Mouse (Mus musculus): ENCODE measurements around the gene Adgrl2. TPM values are rescaled to one million over a fixed set of nuclear protein-coding genes. Genes with fewer than 3 reads are reported as not detected.

The Adgrl2 gene
- total RNA-seq, 2 experiments from 2014 or later, result 59.6 to 60.6 TPM

DNA sequence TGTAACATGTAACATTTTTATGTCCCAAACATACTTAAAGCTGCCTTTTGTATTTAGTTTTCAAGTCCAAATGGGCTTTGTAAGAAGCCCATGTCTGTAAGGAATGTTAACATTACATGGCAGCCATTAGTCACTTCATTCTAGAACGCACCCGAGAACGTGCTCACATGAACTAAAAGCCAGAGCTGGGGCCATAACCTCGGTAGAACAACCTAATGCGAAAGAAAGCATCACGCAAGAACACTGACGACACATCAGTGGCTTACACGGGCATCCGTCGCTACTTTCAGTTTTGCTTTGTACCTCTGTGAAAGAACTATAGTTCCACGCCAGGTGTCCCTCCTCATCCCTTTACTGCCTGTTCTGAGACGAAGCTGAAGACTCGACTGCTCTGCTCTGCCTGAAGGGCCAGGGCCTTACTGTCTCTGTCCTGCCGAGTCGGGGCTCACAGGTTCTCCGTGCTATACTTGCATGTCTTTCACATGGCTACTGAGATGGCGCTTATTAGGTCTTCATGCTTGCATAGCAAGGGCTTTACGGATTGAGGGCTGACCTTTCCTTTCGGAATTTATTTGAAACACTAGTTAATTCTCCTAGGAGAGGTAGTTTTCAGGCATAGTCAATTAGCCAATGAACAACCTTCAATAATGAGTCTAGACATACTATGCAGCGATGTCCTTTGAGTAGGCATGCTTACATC lies 157.1 kb downstream of the Adgrl2 start:
- DNase-seq (ENCODE audit: low spot score in 2 of 2), result no peak

DNA sequence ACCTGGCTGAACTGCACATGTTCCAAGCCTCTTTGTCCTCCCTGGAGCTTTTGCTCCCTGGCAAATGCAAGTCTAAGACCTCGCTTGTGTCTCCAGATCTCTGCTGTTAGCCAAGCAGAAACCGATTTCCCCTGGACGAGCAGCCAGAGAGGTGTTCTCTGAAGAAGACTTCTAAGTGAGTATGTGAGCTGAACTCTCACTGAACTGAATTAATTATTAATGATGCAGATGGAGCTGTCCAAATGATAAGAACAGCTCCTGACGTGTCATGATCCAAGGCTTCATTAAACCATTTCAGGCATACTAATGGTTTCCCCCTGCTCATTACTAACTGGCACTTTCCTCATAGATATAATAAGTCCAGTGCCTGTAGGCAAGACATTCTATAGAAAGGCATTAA lies 158.4 kb downstream of the Adgrl2 start:
- no peak for DNase-seq (ENCODE audit: low spot score in 2 of 2)

DNA sequence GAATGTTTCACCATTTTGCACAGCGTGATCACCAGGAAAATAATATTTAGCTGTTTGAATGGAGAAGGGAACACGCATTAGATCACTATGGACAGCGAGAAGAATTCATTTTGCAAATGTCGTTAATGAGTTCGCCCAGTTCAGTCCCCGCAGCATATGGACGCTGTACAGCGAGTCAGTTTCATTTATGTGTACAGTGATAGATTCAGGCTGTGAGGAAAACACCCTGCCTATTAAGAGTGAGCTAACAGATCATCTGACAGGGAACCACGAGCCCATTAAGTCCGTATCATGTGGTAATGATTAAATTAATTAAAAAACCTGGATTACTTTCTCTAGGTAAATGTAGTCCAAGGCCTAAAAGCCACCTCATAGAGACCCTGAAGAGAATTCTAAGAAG lies 161.8 kb downstream of the Adgrl2 start:
- no peak for DNase-seq (ENCODE audit: low spot score in 2 of 2)

DNA sequence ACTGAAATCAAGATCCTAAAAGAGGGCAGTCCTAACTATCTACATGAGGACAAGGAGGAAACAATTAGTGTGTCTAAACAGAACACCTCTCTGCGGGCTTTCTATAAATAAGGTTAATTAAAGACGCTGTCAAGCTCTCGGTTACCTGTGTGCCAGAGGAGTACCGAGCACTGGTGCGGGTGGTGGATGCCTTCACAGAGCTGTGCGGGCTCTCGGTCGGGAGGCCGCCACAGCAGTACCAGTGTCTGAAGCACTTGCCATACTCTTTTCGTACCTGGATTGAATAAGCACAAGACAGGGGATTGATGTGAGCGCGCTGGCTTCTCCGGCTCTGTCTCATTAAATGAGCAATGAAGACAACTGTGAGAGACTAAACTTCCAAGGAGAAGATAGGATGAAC lies 166.8 kb downstream of the Adgrl2 start:
- no peak for DNase-seq (ENCODE audit: low spot score in 2 of 2)

DNA sequence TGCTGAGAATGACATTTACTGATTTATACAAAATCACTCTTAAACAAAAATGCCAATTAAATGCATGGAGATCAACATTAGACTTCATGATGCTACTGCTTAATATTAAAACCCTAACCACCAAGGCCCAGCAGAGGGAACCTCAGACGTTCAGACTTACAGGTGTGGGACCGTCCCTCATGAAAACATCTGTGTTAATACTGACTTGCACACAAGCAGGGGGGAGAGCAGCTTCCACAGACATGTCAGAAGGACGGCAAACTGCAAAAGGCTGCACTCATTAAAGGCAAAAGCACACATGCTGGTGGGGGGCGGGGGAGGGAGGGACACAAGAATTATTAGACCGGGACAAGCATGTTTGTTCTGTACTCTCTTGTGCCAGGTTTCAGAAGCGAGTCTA lies 168.7 kb downstream of the Adgrl2 start:
- DNase-seq (ENCODE audit: low spot score in 2 of 2), result no peak

DNA sequence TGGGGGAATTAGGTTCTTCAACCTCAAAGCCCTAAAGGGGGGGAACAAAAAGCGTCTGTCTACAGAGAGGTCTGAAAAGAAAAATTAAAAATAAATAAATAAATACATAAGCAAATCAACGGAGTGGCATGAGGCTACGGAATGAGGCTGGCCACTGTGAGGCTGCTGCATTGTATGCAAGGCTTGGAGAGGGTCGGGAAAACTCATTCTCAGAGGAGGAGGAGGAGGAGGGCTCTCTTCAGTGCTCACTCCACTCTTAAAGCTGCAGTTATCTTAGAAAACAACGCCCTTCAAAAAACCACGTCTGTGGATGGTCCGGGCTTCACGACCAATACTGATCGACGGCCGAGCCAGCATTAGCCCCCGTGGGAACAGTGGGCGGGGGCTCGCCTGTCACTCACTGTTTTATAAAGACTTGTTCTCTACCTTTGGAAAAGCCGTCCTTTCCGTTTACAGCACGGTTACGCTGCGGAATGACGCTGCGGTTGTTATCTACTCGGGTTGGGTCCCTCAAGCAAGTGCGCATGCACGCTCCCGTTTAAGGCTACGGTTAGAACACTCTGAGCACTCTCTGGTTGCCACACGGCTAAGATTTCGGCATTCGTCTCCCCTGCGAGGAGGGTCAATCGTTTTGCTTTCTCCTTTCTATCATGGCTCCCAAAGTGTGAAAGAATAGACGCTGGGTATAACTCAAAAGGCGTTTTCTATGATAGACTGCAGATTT lies 170.9 kb downstream of the Adgrl2 start:
- no peak for DNase-seq (ENCODE audit: low spot score in 2 of 2)

DNA sequence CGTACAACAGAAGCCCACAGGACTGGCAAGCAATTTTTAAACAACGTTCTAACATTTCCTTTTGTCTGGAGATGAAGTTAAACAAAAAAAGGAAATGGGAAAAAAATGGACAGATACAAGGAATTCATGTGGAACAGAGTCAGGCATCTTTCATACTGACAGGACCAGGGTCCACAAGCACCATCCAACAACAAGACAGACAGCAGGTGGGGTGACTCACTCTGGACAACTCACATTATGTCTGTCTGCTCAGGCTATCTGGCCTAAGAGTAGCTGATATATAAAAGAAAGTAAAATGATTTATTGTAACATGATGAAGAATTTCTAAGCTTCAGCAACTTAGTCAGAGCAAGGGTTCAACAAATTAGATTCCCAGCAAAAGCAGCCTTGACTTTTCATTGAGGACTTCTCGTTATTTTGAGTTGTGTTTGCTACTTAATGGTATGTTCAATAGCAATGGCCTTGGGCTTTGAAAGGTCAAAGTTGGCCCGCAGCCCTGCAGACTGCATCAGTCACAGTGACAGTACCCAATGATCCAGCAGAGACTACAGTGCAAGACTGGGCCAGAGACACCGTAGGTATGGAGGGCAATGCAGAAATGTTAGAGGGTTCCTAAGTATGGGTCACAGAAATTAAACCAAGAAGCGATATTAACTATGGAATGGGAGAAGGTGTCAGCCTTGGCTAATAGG lies 171.8 kb downstream of the Adgrl2 start:
- DNase-seq (ENCODE audit: low spot score in 2 of 2), result no peak

DNA sequence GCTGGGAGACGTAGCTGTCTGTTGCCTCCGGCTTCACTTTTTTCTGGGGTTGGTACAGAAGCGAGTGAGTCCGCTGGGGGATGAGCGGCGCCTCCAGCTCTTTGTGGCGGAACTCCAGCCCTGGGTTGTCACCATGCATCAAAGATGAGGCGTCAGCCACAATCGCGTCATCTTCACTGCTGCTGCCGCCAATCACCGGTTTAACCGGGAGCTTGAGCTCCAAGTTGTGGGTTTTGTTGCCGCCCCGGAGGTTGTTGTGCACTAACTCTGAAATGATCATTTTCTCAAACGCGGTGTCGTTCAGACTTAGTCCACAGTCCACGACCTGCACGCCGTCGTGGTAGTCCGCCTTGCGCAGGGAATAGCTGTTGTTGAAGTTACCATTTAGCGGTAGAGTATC lies 172.9 kb downstream of the Adgrl2 start:
- DNase-seq (ENCODE audit: low spot score in 2 of 2), result no peak

DNA sequence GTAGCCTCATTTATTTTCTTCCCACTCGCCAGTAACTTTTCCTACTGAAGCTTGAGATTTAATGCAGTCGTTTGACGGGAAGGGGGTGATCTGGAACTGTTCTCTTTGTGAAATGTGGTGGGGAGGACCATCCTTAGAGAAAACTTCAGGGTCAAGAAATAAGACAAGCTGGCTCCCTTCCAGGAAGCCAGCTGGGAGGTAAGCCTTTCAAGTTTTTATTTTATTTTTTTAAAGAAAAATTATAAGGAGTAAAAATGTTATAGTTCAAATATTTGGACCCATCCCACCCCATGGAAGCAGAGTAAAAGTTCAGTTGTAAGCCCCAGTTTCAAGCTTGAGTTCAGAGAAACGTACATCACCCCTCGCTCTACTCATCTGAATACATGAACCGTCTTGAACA lies 177.2 kb downstream of the Adgrl2 start:
- DNase-seq (ENCODE audit: low spot score in 2 of 2), result no peak

DNA sequence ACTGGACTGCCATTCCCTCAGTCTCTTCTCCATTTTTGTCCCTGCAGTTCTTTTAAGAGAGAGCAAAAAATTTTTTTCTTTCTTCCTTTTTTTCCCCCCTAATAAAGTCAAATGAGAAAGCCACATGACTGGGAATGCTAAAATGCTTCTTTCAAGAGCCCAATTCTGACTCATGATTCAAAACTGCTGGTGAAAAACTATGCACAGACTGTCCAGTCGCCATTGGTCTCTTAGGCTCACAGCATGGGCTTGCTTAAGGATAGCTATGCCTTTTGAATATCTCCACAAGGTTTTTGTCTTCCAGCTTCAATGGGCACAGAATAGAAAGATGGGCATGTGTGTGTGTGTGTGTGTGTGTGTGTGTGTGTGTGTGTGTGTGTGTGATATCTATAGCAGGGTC lies 178.3 kb downstream of the Adgrl2 start:
- no peak for DNase-seq (ENCODE audit: low spot score in 2 of 2)

DNA sequence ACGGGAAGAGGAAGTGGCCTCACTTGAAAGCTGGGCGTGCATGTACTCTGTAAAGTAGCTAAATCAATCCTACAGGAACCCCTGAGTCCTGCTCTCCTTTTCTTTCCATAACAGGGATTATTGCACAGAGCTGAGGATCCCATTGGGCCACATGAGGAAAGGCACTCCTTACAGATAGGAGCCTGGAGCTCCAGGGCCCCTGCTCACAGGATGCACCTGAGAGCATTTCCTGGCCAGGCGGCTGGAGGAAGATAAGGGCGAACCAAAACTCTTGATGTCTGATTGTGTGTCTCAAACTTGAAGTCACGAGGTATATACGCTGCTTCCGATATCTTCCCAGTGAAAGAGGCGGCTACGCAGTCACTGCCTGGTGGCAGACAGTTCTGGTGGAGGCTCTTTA lies 183.4 kb downstream of the Adgrl2 start:
- DNase-seq (ENCODE audit: low spot score in 2 of 2), result no peak

DNA sequence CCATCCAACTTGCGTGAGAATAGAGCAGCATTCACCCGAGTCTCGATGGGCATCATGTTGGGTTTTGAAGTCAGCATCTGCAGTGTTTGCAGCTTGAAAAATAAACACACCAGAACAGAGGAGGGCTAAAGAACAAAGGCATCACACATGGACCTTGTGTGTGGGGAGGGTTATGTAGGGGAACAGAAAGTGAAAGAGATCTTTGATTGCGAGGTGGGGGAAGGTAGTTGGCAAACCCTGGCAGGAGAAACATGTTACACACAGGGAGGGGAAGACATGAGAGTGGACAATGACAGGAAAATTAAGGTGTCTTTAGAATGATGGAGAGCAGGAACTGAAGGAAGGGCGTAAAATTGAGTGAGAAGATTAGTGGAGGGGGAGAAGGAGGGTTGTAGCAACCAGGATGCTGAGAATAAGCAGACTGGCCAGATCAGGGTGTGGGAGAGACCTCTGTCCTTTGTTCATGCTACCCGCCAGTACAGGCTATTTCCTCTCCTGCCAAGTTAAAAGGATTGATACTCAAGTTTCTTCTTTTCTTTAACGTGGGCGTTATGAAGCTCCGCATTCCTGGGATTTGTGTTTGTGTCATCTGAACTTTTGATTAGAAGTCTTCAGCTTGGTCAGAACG lies 197.0 kb downstream of the Adgrl2 start:
- no peak for DNase-seq (ENCODE audit: low spot score in 2 of 2)

DNA sequence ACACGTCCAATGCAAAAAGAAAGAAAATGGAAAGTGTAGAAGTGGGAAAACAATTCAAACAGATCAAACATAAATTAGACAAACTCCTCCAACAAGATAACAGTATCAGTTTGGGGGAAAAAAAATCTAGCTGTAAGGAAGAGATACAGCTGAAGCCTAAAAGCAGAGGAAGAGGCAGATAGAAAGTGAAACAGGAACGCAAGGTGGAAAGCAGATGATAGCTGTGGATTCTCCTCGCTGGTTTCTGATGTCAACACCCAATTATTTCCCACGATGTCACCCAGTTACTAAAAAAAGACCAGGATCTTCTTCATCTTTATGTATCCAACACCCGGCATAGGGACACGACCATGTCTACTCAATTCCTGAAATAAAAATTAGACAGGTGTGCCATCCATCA lies 220.0 kb downstream of the Adgrl2 start:
- DNase-seq (ENCODE audit: low spot score in 2 of 2), result no peak

All from layer of hippocampus, adult 18-20 months (tissue).